Mouse (Mus musculus) hindbrain, embryonic 12.5 days (tissue): ENCODE data around the gene Slc16a6. TPM values are rescaled to one million over a fixed set of nuclear protein-coding genes. Genes with fewer than 3 reads are reported as not detected.

Source experiments
- ATAC-seq: fragments of 200-750 bp; cut with Nextera tagmentation; 2 replicates; pipeline ENCODE4 v1.8.0; 2017; ENCODE audit warnings: moderate TSS enrichment; ENCODE audit not compliant: low FRiP score
- H3K27ac ChIP-seq: fragments of 300-500 bp; sonication (generic); 2 replicates; pipeline ENCODE4 v1.5.1; 2016; ENCODE audit warnings: mild to moderate bottlenecking
- H3K27me3 ChIP-seq: fragments of 300-500 bp; sonication (generic); 2 replicates; pipeline ENCODE4 v1.6.1; 2016; ENCODE audit warnings: mild to moderate bottlenecking
- H3K36me3 ChIP-seq: fragments of 300-500 bp; sonication (generic); 2 replicates; pipeline ENCODE4 v1.6.1; 2016; ENCODE audit warnings: mild to moderate bottlenecking
- H3K4me1 ChIP-seq: fragments of 300-500 bp; sonication (generic); 2 replicates; pipeline ENCODE4 v1.6.1; 2016
- H3K4me2 ChIP-seq: fragments of 300-500 bp; sonication (generic); replicated peaks from 2 replicates; pipeline ENCODE4 v1.6.1; 2016; ENCODE audit warnings: mild to moderate bottlenecking
- H3K4me3 ChIP-seq: fragments of 300-500 bp; sonication (generic); 2 replicates; pipeline ENCODE4 v1.5.1; 2016; ENCODE audit warnings: mild to moderate bottlenecking
- H3K9ac ChIP-seq: fragments of 300-500 bp; sonication (generic); 2 replicates; pipeline ENCODE4 v1.6.1; 2016; ENCODE audit warnings: mild to moderate bottlenecking, moderate library complexity
- H3K9me3 ChIP-seq: fragments of 300-500 bp; sonication (generic); replicated peaks from 2 replicates; pipeline ENCODE4 v1.6.1; 2016; ENCODE audit warnings: mild to moderate bottlenecking
- WGBS: fragments of 180-500 bp; shearing (Covaris S2); methylation state at CpG from one replicate; pipeline ENCODE4 v1.1.7; 2016; 5-methylcytosine and 5-hydroxymethylcytosine counted together
- polyA plus RNA-seq: library from polyadenylated mRNA; unstranded; fragments of >200 nt; fragmentation: Nextera tagmentation; extraction: Ambion mirVana; gene quantifications from 2 replicates; pipeline ENCODE4 v1.2.1, GENCODE M21; 2016

Slc16a6 gene
- polyA plus RNA-seq, 1 experiment from 2014 or later = 4.0 TPM

DNA sequence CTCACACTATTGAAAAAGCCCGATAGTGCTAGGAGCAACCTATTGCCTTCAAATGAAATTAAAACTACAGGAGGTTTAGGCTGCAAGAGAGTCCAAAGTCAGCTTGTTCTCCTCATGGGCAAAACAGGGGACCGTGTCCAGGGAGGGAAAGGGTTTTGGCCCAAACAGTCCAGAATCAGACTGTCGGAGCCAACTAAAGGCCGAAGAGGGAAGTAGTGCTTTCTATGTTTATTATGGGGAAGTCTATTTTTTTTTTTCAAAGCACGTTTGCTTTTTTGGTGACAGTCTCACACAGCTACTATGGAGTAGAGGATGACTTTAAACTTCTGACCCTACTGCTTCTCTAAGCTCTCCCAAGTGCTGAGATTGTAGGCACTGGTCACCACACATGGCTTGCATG, 5.3 kb downstream of the Slc16a6 start:
- no peaks in the 10 kb centered on the region for H3K9me3 ChIP-seq
- H3K4me2 ChIP-seq = no peak overlapping the region
- H3K27ac ChIP-seq = no peak overlapping the region
- H3K4me3 ChIP-seq = no peak overlapping the region
- no peaks in the 10 kb centered on the region; the same call in 1 of the 2 replicates for H3K27me3 ChIP-seq
- no peak for ATAC-seq
- no peak overlapping the region for H3K9ac ChIP-seq
- 94% methylated on average over 5 of the region's 5 CpGs for WGBS
- H3K4me1 ChIP-seq = peaks cover 8% of the 10 kb centered on the region; the same call in 1 of the 2 replicates
- H3K36me3 ChIP-seq = peaks cover 2% of the 10 kb centered on the region; the same call in 1 of the 2 replicates

GRCm38 (mm10) chr11:109466987-109467386, 6.4 kb downstream of the Slc16a6 start:
- no peaks in the 10 kb centered on the region; the same call in 1 of the 2 replicates for H3K27me3 ChIP-seq
- no peak overlapping the region for H3K4me2 ChIP-seq
- H3K9ac ChIP-seq = no peak overlapping the region
- H3K4me3 ChIP-seq = no peak overlapping the region
- no peak for ATAC-seq
- no peaks in the 10 kb centered on the region for H3K9me3 ChIP-seq
- WGBS = 80% methylated on average over 8 of the region's 8 CpGs
- H3K27ac ChIP-seq = no peak overlapping the region
- H3K4me1 ChIP-seq = peaks cover 8% of the 10 kb centered on the region; the same call in 1 of the 2 replicates
- H3K36me3 ChIP-seq = peaks cover 6% of the 10 kb centered on the region; the same call in 1 of the 2 replicates

- no peaks in the 10 kb centered on the region for H3K9me3 ChIP-seq
- no peaks in the 10 kb centered on the region for H3K4me1 ChIP-seq
- 94% methylated on average over 4 of the region's 4 CpGs for WGBS
- H3K9ac ChIP-seq = no peak overlapping the region
- peaks cover 6% of the 10 kb centered on the region; the same call in 1 of the 2 replicates for H3K36me3 ChIP-seq
- no peak overlapping the region for H3K27ac ChIP-seq
- H3K4me3 ChIP-seq = no peak overlapping the region
- H3K4me2 ChIP-seq = no peak overlapping the region
- H3K27me3 ChIP-seq = no peaks in the 10 kb centered on the region
- no peak for ATAC-seq
Observed at GRCm38 (mm10) chr11:109465068-109465467, 8.3 kb downstream of the Slc16a6 start.

DNA sequence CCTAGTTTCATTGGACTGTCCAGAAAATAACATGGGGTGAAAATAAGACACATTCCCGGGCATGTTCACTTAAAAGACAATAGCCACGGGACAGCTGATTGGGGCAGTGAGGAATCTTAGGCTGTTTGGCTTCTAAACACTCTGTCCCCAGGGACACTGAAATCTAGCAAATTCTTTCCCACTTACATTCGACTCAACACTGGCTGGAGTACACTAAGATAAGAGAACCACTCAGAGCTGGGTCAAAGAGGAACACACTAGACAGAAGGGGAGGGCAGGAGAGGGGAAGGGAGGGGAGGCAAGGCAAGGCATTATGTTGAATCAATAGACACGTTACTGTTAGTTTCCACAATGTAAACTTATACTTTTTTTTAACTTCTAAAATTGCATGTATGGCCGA, 12.8 kb downstream of the Slc16a6 start:
- Histone ChIP-seq H3K9ac (no peak overlapping the region), H3K27ac (no peak overlapping the region), H3K4me1 (no peaks in the 10 kb centered on the region), H3K4me3 (no peak overlapping the region), H3K36me3 (peaks cover 6% of the 10 kb centered on the region; the same call in 1 of the 2 replicates), H3K9me3 (no peaks in the 10 kb centered on the region), H3K27me3 (no peaks in the 10 kb centered on the region), H3K4me2 (no peak overlapping the region)
- 77% methylated on average over 5 of the region's 5 CpGs for WGBS
- ATAC-seq = no peak

DNA sequence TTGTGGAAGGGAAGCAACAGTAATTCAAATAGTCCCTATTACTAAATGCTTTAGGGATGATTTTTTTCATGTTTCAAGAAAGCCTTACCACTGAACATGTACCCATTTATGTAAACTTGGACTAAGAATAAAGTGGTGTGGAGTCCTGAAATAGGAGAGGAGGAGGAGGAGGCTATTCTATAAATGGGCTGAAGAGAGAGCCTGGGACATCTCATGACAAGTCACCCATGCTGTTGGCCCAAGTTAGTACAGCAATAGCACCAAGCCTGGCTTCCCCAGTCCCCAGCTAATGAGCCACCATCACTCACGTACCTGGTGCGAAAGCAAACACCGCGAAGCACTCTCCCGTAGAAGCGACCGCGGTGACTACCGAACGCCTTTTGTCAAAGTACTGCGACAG, 15.2 kb downstream of the Slc16a6 start:
- no peak overlapping the region for H3K27ac ChIP-seq
- peaks cover 7% of the 10 kb centered on the region; the same call in 1 of the 2 replicates for H3K36me3 ChIP-seq
- H3K4me1 ChIP-seq = no peaks in the 10 kb centered on the region
- H3K9me3 ChIP-seq = no peaks in the 10 kb centered on the region
- no peaks in the 10 kb centered on the region for H3K27me3 ChIP-seq
- H3K4me3 ChIP-seq = no peak overlapping the region
- ATAC-seq = no peak
- WGBS = 93% methylated on average over 11 of the region's 11 CpGs
- no peak overlapping the region for H3K9ac ChIP-seq
- no peak overlapping the region for H3K4me2 ChIP-seq

DNA sequence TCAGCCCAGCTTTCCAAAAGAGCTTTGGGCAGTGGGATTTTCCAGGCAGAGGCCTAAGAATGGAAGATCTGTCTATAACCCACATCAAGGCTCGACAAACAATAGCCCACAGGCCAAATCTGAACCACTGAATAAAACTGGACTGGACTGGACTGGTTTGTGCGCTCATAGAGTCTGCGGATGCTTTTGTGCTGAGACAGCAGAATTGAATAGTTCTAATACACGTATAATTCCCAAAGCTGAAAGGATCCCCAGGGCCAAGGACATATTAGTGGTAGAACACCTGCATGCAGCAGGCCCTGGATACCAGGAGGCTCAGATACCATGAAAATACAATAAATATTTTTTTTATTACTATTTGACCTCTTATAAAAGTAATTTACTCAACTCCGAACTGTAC, 17.1 kb downstream of the Slc16a6 start:
- WGBS = 90% methylated on average over 5 of the region's 5 CpGs
- no peak for ATAC-seq

GRCm38 (mm10) chr11:109451169-109451568, 22.2 kb downstream of the Slc16a6 start:
- Histone ChIP-seq H3K36me3 (0 out of 2 replicates have a peak, but pooled peaks cover 8% of the 10 kb centered on the region), H3K27me3 (no peaks in the 10 kb centered on the region), H3K9me3 (no peaks in the 10 kb centered on the region), H3K4me3 (no peak overlapping the region), H3K27ac (no peak overlapping the region), H3K9ac (no peak overlapping the region), H3K4me1 (no peaks in the 10 kb centered on the region), H3K4me2 (no peak overlapping the region)
- no peak for ATAC-seq
- WGBS = 85% methylated on average over 11 of the region's 11 CpGs

More for the DNA sequence above, 17.1 kb downstream of the Slc16a6 start:
- Histone ChIP-seq H3K4me1 (no peaks in the 10 kb centered on the region), H3K4me2 (no peak overlapping the region), H3K27me3 (no peaks in the 10 kb centered on the region), H3K4me3 (no peak overlapping the region), H3K9ac (no peak overlapping the region), H3K27ac (no peak overlapping the region), H3K9me3 (no peaks in the 10 kb centered on the region), H3K36me3 (0 out of 2 replicates have a peak, but pooled peaks cover 8% of the 10 kb centered on the region)

- Histone ChIP-seq H3K9me3 (no peaks in the 10 kb centered on the region), H3K4me1 (no peaks in the 10 kb centered on the region), H3K9ac (no peak overlapping the region), H3K27ac (no peak overlapping the region), H3K27me3 (0 out of 2 replicates have a peak, but pooled peaks cover 4% of the 10 kb centered on the region), H3K36me3 (no peaks in the 10 kb centered on the region), H3K4me2 (no peak overlapping the region), H3K4me3 (no peak overlapping the region)
- peak; percentile 50; the same call in 1 of the 2 replicates for ATAC-seq
- 59% methylated on average over 13 of the region's 13 CpGs for WGBS
Observed at GRCm38 (mm10) chr11:109445438-109446035, 27.9 kb downstream of the Slc16a6 start.

- Histone ChIP-seq H3K4me2 (no peak overlapping the region), H3K4me1 (peaks cover 5% of the 10 kb centered on the region; the same call in 1 of the 2 replicates), H3K36me3 (no peaks in the 10 kb centered on the region), H3K4me3 (no peak overlapping the region), H3K27me3 (peaks cover 8% of the 10 kb centered on the region; the same call in 1 of the 2 replicates), H3K9me3 (no peaks in the 10 kb centered on the region), H3K27ac (no peak overlapping the region), H3K9ac (no peak overlapping the region)
- WGBS = 50% methylated on average over 7 of the region's 7 CpGs
- no peak for ATAC-seq
Observed at GRCm38 (mm10) chr11:109444600-109444999, 28.8 kb downstream of the Slc16a6 start.

GRCm38 (mm10) chr11:109443468-109444263, 29.7 kb downstream of the Slc16a6 start:
- H3K36me3 ChIP-seq = no peaks in the 10 kb centered on the region
- H3K9ac ChIP-seq = no peak overlapping the region
- H3K4me3 ChIP-seq = no peak overlapping the region
- peaks cover 7% of the 10 kb centered on the region; the same call in 1 of the 2 replicates for H3K4me1 ChIP-seq
- no peaks in the 10 kb centered on the region for H3K9me3 ChIP-seq
- H3K4me2 ChIP-seq = no peak overlapping the region
- WGBS = 91% methylated on average over 8 of the region's 8 CpGs
- peaks cover 8% of the 10 kb centered on the region; the same call in 1 of the 2 replicates for H3K27me3 ChIP-seq
- no peak for ATAC-seq
- H3K27ac ChIP-seq = no peak overlapping the region

DNA sequence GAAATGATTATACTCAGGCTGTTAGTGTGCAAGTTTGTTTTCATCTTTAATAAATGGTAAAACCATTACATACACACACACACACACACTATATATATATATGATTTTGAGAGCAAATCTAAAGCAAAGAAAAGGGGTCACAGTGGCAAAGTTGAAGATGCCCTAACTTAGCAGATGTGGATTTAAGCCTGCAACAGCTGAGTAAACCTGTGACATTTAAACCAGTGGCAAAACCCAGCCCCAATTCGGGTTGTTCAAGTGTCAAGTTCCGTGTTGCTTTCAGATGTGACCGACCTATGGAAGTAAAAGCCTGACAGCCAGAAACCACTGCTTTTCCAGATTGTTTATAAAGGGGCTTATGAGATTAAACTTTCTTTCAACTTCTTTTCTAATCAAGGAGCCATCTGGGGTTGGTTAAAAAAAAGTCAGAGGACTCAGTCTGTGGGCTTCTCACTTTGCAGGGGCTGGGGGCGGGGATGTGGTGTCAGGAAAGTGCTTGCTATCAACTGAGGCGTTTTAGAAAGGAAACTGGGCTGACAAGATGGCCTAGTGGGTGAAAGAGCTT, 31.1 kb downstream of the Slc16a6 start:
- Histone ChIP-seq H3K4me2 (no peak overlapping the region), H3K4me3 (no peak overlapping the region), H3K27ac (no peak overlapping the region), H3K9me3 (no peaks in the 10 kb centered on the region), H3K36me3 (peaks cover 10% of the 10 kb centered on the region), H3K4me1 (peaks cover 7% of the 10 kb centered on the region; the same call in 1 of the 2 replicates), H3K27me3 (peaks cover 8% of the 10 kb centered on the region; the same call in 1 of the 2 replicates), H3K9ac (no peak overlapping the region)
- ATAC-seq = no peak
- 62% methylated on average over 5 of the region's 5 CpGs for WGBS

DNA sequence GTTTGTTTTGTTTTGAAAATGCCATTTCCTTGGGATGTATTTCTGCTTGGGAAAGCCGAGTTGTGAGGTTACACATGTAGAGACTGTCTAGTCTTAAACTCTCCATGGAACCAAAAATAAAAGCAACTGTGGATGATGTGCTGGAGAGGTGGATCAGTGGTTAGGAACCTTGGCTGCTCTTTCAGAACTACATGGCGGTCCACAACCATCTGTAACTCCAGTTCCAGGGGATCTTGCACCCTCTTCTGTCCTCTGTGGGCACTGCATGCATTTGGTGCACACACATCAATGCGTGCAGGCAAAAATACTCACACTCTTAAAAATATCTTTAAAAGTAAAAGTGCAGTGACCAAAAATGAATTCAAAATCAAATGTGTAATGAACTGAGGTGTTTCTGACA, 32.3 kb downstream of the Slc16a6 start:
- ATAC-seq = no peak
- Histone ChIP-seq H3K4me1 (peaks cover 7% of the 10 kb centered on the region; the same call in 1 of the 2 replicates), H3K36me3 (peaks cover 21% of the 10 kb centered on the region), H3K27ac (no peak overlapping the region), H3K9ac (no peak overlapping the region), H3K4me3 (no peak overlapping the region), H3K9me3 (no peaks in the 10 kb centered on the region), H3K27me3 (peaks cover 8% of the 10 kb centered on the region; the same call in 1 of the 2 replicates), H3K4me2 (no peak overlapping the region)
- 50% methylated on average over 3 of the region's 3 CpGs for WGBS
